Mouse (Mus musculus): ENCODE data around the gene 9630041A04Rik. TPM values are rescaled to one million over a fixed set of nuclear protein-coding genes. Genes with fewer than 3 reads are reported as not detected.

Gene 9630041A04Rik
- total RNA-seq, 2 experiments from 2014 or later = not detected

- DNase-seq (ENCODE audit: low spot score) = no peak
- intact Hi-C loops (cut with DNase I) = no loop called here
Observed at GRCm38 (mm10) chr9:101911176-101911866, 49.7 kb downstream of the 9630041A04Rik start.

GRCm38 (mm10) chr9:101915082-101915481 is 53.4 kb downstream of the 9630041A04Rik start:
- DNase-seq (ENCODE audit: low spot score) = no peak
- intact Hi-C loops (cut with DNase I) = no loop called here

GRCm38 (mm10) chr9:101918771-101919170 is 57.1 kb downstream of the 9630041A04Rik start:
- intact Hi-C loops (cut with DNase I) = no loop called here
- DNase-seq (ENCODE audit: low spot score) = no peak

- no peak for DNase-seq (ENCODE audit: low spot score)
- intact Hi-C loops (cut with DNase I) = no loop called here
Observed at GRCm38 (mm10) chr9:101919324-101919723, 57.7 kb downstream of the 9630041A04Rik start.

GRCm38 (mm10) chr9:101922846-101923245 is 61.2 kb downstream of the 9630041A04Rik start:
- no peak for DNase-seq (ENCODE audit: low spot score)

GRCm38 (mm10) chr9:101924829-101925228 is 63.2 kb downstream of the 9630041A04Rik start:
- intact Hi-C loops (cut with DNase I) = loop anchor here (10.0 kb wide), 1 partner anchor 430 kb away; the partner anchor contains the start of gene Ephb1
- no peak for DNase-seq (ENCODE audit: low spot score)

More at GRCm38 (mm10) chr9:101922846-101923245, 61.2 kb downstream of the 9630041A04Rik start:
- intact Hi-C loops (cut with DNase I) = loop anchor here (10.0 kb wide), 1 partner anchor 432 kb away; the partner anchor contains the start of gene Ephb1

- DNase-seq (ENCODE audit: low spot score) = no peak
- intact Hi-C loops (cut with DNase I) = no loop called here
Observed at GRCm38 (mm10) chr9:101933946-101934573, 72.4 kb downstream of the 9630041A04Rik start.

- DNase-seq (ENCODE audit: low spot score) = no peak
- intact Hi-C loops (cut with DNase I) = no loop called here
Observed at GRCm38 (mm10) chr9:101934887-101935286, 73.2 kb downstream of the 9630041A04Rik start.

- no peak for DNase-seq (ENCODE audit: low spot score)
- intact Hi-C loops (cut with DNase I) = no loop called here
Observed at GRCm38 (mm10) chr9:101938066-101938465, 76.4 kb downstream of the 9630041A04Rik start.

- no peak for DNase-seq (ENCODE audit: low spot score)
Observed at GRCm38 (mm10) chr9:101939006-101939405, 77.4 kb downstream of the 9630041A04Rik start.

GRCm38 (mm10) chr9:101940182-101940581 is 78.5 kb downstream of the 9630041A04Rik start:
- no peak for DNase-seq (ENCODE audit: low spot score)
- intact Hi-C loops (cut with DNase I) = no loop called here

More at GRCm38 (mm10) chr9:101939006-101939405, 77.4 kb downstream of the 9630041A04Rik start:
- intact Hi-C loops (cut with DNase I) = no loop called here

- DNase-seq (ENCODE audit: low spot score) = no peak
- intact Hi-C loops (cut with DNase I) = no loop called here
Observed at GRCm38 (mm10) chr9:101942058-101942669, 80.5 kb downstream of the 9630041A04Rik start.

- DNase-seq (ENCODE audit: low spot score) = no peak
- intact Hi-C loops (cut with DNase I) = no loop called here
Observed at GRCm38 (mm10) chr9:101945326-101945725, 83.7 kb downstream of the 9630041A04Rik start.

GRCm38 (mm10) chr9:101945814-101946213 is 84.2 kb downstream of the 9630041A04Rik start:
- intact Hi-C loops (cut with DNase I) = no loop called here
- no peak for DNase-seq (ENCODE audit: low spot score)

- intact Hi-C loops (cut with DNase I) = no loop called here
- DNase-seq (ENCODE audit: low spot score) = no peak
Observed at GRCm38 (mm10) chr9:101950101-101950500, 88.5 kb downstream of the 9630041A04Rik start.

- no peak for DNase-seq (ENCODE audit: low spot score)
- intact Hi-C loops (cut with DNase I) = no loop called here
Observed at GRCm38 (mm10) chr9:101954529-101954928, 92.9 kb downstream of the 9630041A04Rik start.

- intact Hi-C loops (cut with DNase I) = no loop called here
- no peak for DNase-seq (ENCODE audit: low spot score)
Observed at GRCm38 (mm10) chr9:101956228-101956627, 94.6 kb downstream of the 9630041A04Rik start.

GRCm38 (mm10) chr9:101971806-101972205 is 110.2 kb downstream of the 9630041A04Rik start:
- no peak for DNase-seq (ENCODE audit: low spot score)
- intact Hi-C loops (cut with DNase I) = no loop called here

GRCm38 (mm10) chr9:101972314-101972713 is 110.7 kb downstream of the 9630041A04Rik start:
- DNase-seq (ENCODE audit: low spot score) = no peak
- intact Hi-C loops (cut with DNase I) = no loop called here

GRCm38 (mm10) chr9:101976884-101977465 is 115.3 kb downstream of the 9630041A04Rik start:
- no peak for DNase-seq (ENCODE audit: low spot score)
- intact Hi-C loops (cut with DNase I) = no loop called here
